Mouse (Mus musculus) forebrain, embryonic 13.5 days (tissue): ENCODE results near the gene Exosc5. TPM values are rescaled to one million over a fixed set of nuclear protein-coding genes. Genes with fewer than 3 reads are reported as not detected.

Experiments
- ATAC-seq: fragments of 200-750 bp; cut with Nextera tagmentation; 2 replicates; pipeline ENCODE4 v1.8.0; 2017
- H3K27ac ChIP-seq: fragments of 300-500 bp; sonication (generic); 2 replicates; pipeline ENCODE4 v1.5.1; 2015; ENCODE audit warnings: inconsistent platforms, mild to moderate bottlenecking, moderate library complexity
- H3K27me3 ChIP-seq: fragments of 300-500 bp; sonication (generic); 2 replicates; pipeline ENCODE4 v1.6.1; 2015; ENCODE audit warnings: mild to moderate bottlenecking, inconsistent platforms
- H3K36me3 ChIP-seq: fragments of 300-500 bp; sonication (generic); 2 replicates; pipeline ENCODE4 v1.6.1; 2015; ENCODE audit warnings: mild to moderate bottlenecking, inconsistent platforms; ENCODE audit not compliant: poor library complexity, severe bottlenecking
- H3K4me1 ChIP-seq: fragments of 300-500 bp; sonication (generic); 2 replicates; pipeline ENCODE4 v1.6.1; 2015; ENCODE audit warnings: inconsistent platforms
- H3K4me2 ChIP-seq: fragments of 300-500 bp; sonication (generic); 2 replicates; pipeline ENCODE4 v1.6.1; 2015; ENCODE audit warnings: inconsistent platforms, mild to moderate bottlenecking, moderate library complexity
- H3K4me3 ChIP-seq: fragments of 300-500 bp; sonication (generic); 2 replicates; pipeline ENCODE4 v1.5.1; 2015; ENCODE audit warnings: mild to moderate bottlenecking, inconsistent platforms
- H3K9ac ChIP-seq: fragments of 300-500 bp; sonication (generic); 2 replicates; pipeline ENCODE4 v1.6.1; 2015; ENCODE audit warnings: mild to moderate bottlenecking, inconsistent platforms
- H3K9me3 ChIP-seq: fragments of 300-500 bp; sonication (generic); replicated peaks from 2 replicates; pipeline ENCODE4 v1.6.1; 2016; ENCODE audit warnings: inconsistent platforms
- WGBS: fragments of 180-500 bp; shearing (Covaris S2); methylation state at CpG from one replicate; pipeline ENCODE4 v1.1.7; 2015; 5-methylcytosine and 5-hydroxymethylcytosine counted together
- polyA plus RNA-seq: library from polyadenylated mRNA; unstranded; fragments of >200 nt; fragmentation: Nextera tagmentation; extraction: Ambion mirVana; gene quantifications from 2 replicates; pipeline ENCODE4 v1.2.1, GENCODE M21; 2015

Gene Exosc5
- polyA plus RNA-seq, 1 experiment from 2014 or later = 55.2 TPM

- Histone ChIP-seq H3K9ac (no peak overlapping the region), H3K4me3 (no peak overlapping the region), H3K36me3 (peaks cover 15% of the 10 kb centered on the region), H3K27me3 (peaks cover 19% of the 10 kb centered on the region), H3K9me3 (no peaks in the 10 kb centered on the region), H3K4me1 (peaks cover 22% of the 10 kb centered on the region), H3K4me2 (no peak overlapping the region), H3K27ac (no peak overlapping the region)
- WGBS = 88% methylated on average over 11 of the region's 11 CpGs
- no peak for ATAC-seq
Measured at GRCm38 (mm10) chr7:25623857-25624370, 35.0 kb upstream of the Exosc5 start.

- Histone ChIP-seq H3K9ac (no peak overlapping the region), H3K4me3 (no peak overlapping the region), H3K27me3 (peaks cover 24% of the 10 kb centered on the region), H3K36me3 (peaks cover 21% of the 10 kb centered on the region), H3K4me1 (peaks cover 18% of the 10 kb centered on the region), H3K4me2 (no peak overlapping the region), H3K27ac (no peak overlapping the region), H3K9me3 (no peaks in the 10 kb centered on the region)
- ATAC-seq = no peak
- 89% methylated on average over 5 of the region's 5 CpGs for WGBS
Measured at GRCm38 (mm10) chr7:25624851-25625250, 34.1 kb upstream of the Exosc5 start.

GRCm38 (mm10) chr7:25625594-25626250, 33.2 kb upstream of the Exosc5 start:
- 77% methylated on average over 10 of the region's 10 CpGs for WGBS
- no peaks in the 10 kb centered on the region for H3K9me3 ChIP-seq
- H3K4me1 ChIP-seq = peaks cover 15% of the 10 kb centered on the region
- no peak overlapping the region for H3K4me2 ChIP-seq
- no peak for ATAC-seq
- H3K36me3 ChIP-seq = peaks cover 29% of the 10 kb centered on the region
- H3K9ac ChIP-seq = no peak overlapping the region
- no peak overlapping the region for H3K4me3 ChIP-seq
- peaks cover 24% of the 10 kb centered on the region for H3K27me3 ChIP-seq
- H3K27ac ChIP-seq = no peak overlapping the region

- peaks cover 40% of the 10 kb centered on the region for H3K36me3 ChIP-seq
- H3K4me1 ChIP-seq = peaks cover 15% of the 10 kb centered on the region
- no peaks in the 10 kb centered on the region for H3K9me3 ChIP-seq
- peak within 1 kb of the TSS; percentile 9; the same call in 1 of the 2 replicates for H3K9ac ChIP-seq
- H3K4me3 ChIP-seq = peak within 1 kb of the TSS; percentile 19
- no peak; the same call in 1 of the 2 replicates for ATAC-seq
- H3K4me2 ChIP-seq = peak within 1 kb of the TSS; percentile 50
- peaks cover 24% of the 10 kb centered on the region for H3K27me3 ChIP-seq
- WGBS = 20% methylated on average over 27 of the region's 29 CpGs
- no peak within 1 kb of the TSS for H3K27ac ChIP-seq
Measured at GRCm38 (mm10) chr7:25626509-25627430, 32.2 kb upstream of the Exosc5 start, which contains the start of gene B3gnt8. B3gnt8 (plus strand) TSS chr7:25626654.

- Histone ChIP-seq H3K9me3 (no peaks in the 10 kb centered on the region), H3K27me3 (peaks cover 24% of the 10 kb centered on the region), H3K27ac (no peak overlapping the region), H3K4me3 (peak overlapping the region; percentile 19), H3K9ac (peak overlapping the region; percentile 9; the same call in 1 of the 2 replicates), H3K36me3 (peaks cover 49% of the 10 kb centered on the region), H3K4me1 (peaks cover 15% of the 10 kb centered on the region), H3K4me2 (peak overlapping the region; percentile 50)
- WGBS = 20% methylated on average over 34 of the region's 38 CpGs
- peak; percentile 48 for ATAC-seq
Measured at GRCm38 (mm10) chr7:25627431-25628322, 31.3 kb upstream of the Exosc5 start.

- no peak overlapping the region for H3K4me2 ChIP-seq
- no peak overlapping the region for H3K27ac ChIP-seq
- peaks cover 55% of the 10 kb centered on the region for H3K36me3 ChIP-seq
- H3K9ac ChIP-seq = no peak overlapping the region
- H3K9me3 ChIP-seq = no peaks in the 10 kb centered on the region
- no peak for ATAC-seq
- H3K27me3 ChIP-seq = peaks cover 24% of the 10 kb centered on the region
- no peak overlapping the region for H3K4me3 ChIP-seq
- H3K4me1 ChIP-seq = peaks cover 15% of the 10 kb centered on the region
- 64% methylated on average over 8 of the region's 8 CpGs for WGBS
Measured at GRCm38 (mm10) chr7:25628323-25628620, 30.7 kb upstream of the Exosc5 start.

- H3K9ac ChIP-seq = no peak overlapping the region
- peaks cover 65% of the 10 kb centered on the region for H3K36me3 ChIP-seq
- no peaks in the 10 kb centered on the region for H3K9me3 ChIP-seq
- no peak overlapping the region for H3K4me2 ChIP-seq
- H3K27ac ChIP-seq = no peak overlapping the region
- ATAC-seq = no peak
- H3K4me1 ChIP-seq = peaks cover 3% of the 10 kb centered on the region
- WGBS = 90% methylated on average over 5 of the region's 5 CpGs
- H3K27me3 ChIP-seq = peaks cover 17% of the 10 kb centered on the region
- no peak overlapping the region for H3K4me3 ChIP-seq
Measured at GRCm38 (mm10) chr7:25632679-25633078, 26.3 kb upstream of the Exosc5 start.

- 89% methylated on average over 3 of the region's 3 CpGs for WGBS
- Histone ChIP-seq H3K36me3 (peaks cover 68% of the 10 kb centered on the region), H3K4me2 (no peak overlapping the region), H3K4me3 (no peak overlapping the region), H3K9me3 (no peaks in the 10 kb centered on the region), H3K27ac (no peak overlapping the region), H3K9ac (peak overlapping the region; percentile 18; the same call in 1 of the 2 replicates), H3K4me1 (no peaks in the 10 kb centered on the region), H3K27me3 (no peaks in the 10 kb centered on the region)
- no peak for ATAC-seq
Measured at GRCm38 (mm10) chr7:25636373-25636772, 22.6 kb upstream of the Exosc5 start.

GRCm38 (mm10) chr7:25637099-25637498, 21.9 kb upstream of the Exosc5 start:
- no peaks in the 10 kb centered on the region for H3K4me1 ChIP-seq
- ATAC-seq = no peak
- no peak overlapping the region for H3K9ac ChIP-seq
- H3K4me3 ChIP-seq = no peak overlapping the region
- no peaks in the 10 kb centered on the region for H3K27me3 ChIP-seq
- peaks cover 64% of the 10 kb centered on the region for H3K36me3 ChIP-seq
- H3K4me2 ChIP-seq = no peak overlapping the region
- H3K27ac ChIP-seq = no peak overlapping the region
- 91% methylated on average over 5 of the region's 5 CpGs for WGBS
- H3K9me3 ChIP-seq = no peaks in the 10 kb centered on the region

GRCm38 (mm10) chr7:25639754-25640153, 19.2 kb upstream of the Exosc5 start:
- peaks cover 52% of the 10 kb centered on the region for H3K36me3 ChIP-seq

GRCm38 (mm10) chr7:25644136-25644535, 14.8 kb upstream of the Exosc5 start:
- H3K4me3 ChIP-seq = no peak overlapping the region
- H3K27me3 ChIP-seq = no peaks in the 10 kb centered on the region
- no peaks in the 10 kb centered on the region for H3K4me1 ChIP-seq
- no peak for ATAC-seq
- no peak overlapping the region for H3K9ac ChIP-seq
- H3K36me3 ChIP-seq = peaks cover 19% of the 10 kb centered on the region; the same call in 1 of the 2 replicates
- H3K4me2 ChIP-seq = no peak overlapping the region
- no peaks in the 10 kb centered on the region for H3K9me3 ChIP-seq
- no peak overlapping the region for H3K27ac ChIP-seq
- 79% methylated on average over 10 of the region's 10 CpGs for WGBS

More at GRCm38 (mm10) chr7:25639754-25640153, 19.2 kb upstream of the Exosc5 start:
- no peaks in the 10 kb centered on the region for H3K27me3 ChIP-seq
- no peaks in the 10 kb centered on the region for H3K4me1 ChIP-seq
- no peak overlapping the region for H3K27ac ChIP-seq
- H3K9me3 ChIP-seq = no peaks in the 10 kb centered on the region
- no peak overlapping the region for H3K4me2 ChIP-seq
- H3K4me3 ChIP-seq = no peak overlapping the region
- ATAC-seq = no peak
- WGBS = 89% methylated on average over 4 of the region's 4 CpGs
- H3K9ac ChIP-seq = no peak overlapping the region
